Mouse (Mus musculus): Measurements from ENCODE around the gene Copg1. TPM values are rescaled to one million over a fixed set of nuclear protein-coding genes. Genes with fewer than 3 reads are reported as not detected.

Copg1 gene
- polyA plus RNA-seq, 1 experiment = 69.3 TPM

DNA sequence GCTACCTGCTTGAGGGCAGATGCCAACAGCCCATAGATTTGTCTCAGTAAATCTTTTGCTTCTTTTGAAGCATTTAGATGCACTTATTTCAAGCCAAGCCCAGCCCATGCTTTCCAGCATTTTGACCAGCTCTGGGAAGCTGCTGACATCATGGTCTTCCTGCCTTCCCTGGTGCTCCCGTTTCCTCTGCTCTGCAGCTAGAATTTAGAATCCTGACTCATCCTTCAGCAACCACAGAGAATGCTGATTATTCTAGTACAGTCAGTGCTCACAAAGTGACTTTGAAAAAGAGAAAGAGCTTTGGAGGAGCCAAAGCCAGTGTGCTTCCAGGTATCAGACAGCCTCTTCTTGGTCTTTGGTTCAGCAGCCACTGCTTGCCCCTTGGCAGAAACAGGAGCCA lies 30.5 kb upstream of the Copg1 start:
- Histone ChIP-seq H3K4me1 (replicated peaks; ENCODE audit: control insufficient read depth, insufficient read depth, low read length) (no peaks in the 10 kb centered on the region), H3K4me3 (ENCODE audit: control insufficient read depth, insufficient read depth, low read length) (no peak overlapping the region), H3K36me3 (ENCODE audit: control insufficient read depth, insufficient read depth, low read length) (no peaks in the 10 kb centered on the region), H3K27me3 (ENCODE audit: control insufficient read depth, insufficient read depth, low read length) (no peaks in the 10 kb centered on the region), H3K27ac (ENCODE audit: control insufficient read depth, insufficient read depth, low read length) (no peak overlapping the region)
- WGBS = 71% methylated on average over 1 of the region's 1 CpGs
- no peak for DNase-seq
- TF ChIP-seq CTCF (IDR thresholded peaks at IDR 0.05; ENCODE audit: borderline replicate concordance, control insufficient read depth, extremely low read depth, insufficient read depth, low read length, poor library complexity) (no peak), POLR2A (IDR thresholded peaks at IDR 0.05; ENCODE audit: control insufficient read depth, extremely low read depth, insufficient read depth, low read length, poor library complexity) (no peak)

GRCm38 (mm10) chr6:87866211-87866610 lies 21.4 kb upstream of the Copg1 start:
- DNase-seq = no peak
- 94% methylated on average over 6 of the region's 6 CpGs for WGBS
- no peaks in the 10 kb centered on the region for H3K4me1 ChIP-seq (replicated peaks; ENCODE audit: control insufficient read depth, insufficient read depth, low read length)

GRCm38 (mm10) chr6:87867256-87867655 lies 20.4 kb upstream of the Copg1 start:
- Histone ChIP-seq H3K4me3 (ENCODE audit: control insufficient read depth, insufficient read depth, low read length) (no peak overlapping the region), H3K4me1 (replicated peaks; ENCODE audit: control insufficient read depth, insufficient read depth, low read length) (no peaks in the 10 kb centered on the region), H3K27me3 (ENCODE audit: control insufficient read depth, insufficient read depth, low read length) (no peaks in the 10 kb centered on the region), H3K27ac (ENCODE audit: control insufficient read depth, insufficient read depth, low read length) (no peak overlapping the region), H3K36me3 (ENCODE audit: control insufficient read depth, insufficient read depth, low read length) (no peaks in the 10 kb centered on the region)
- WGBS = 68% methylated on average over 2 of the region's 2 CpGs
- no peak for TF ChIP-seq POLR2A (IDR thresholded peaks at IDR 0.05; ENCODE audit: control insufficient read depth, extremely low read depth, insufficient read depth, low read length, poor library complexity)
- no peak for TF ChIP-seq CTCF (IDR thresholded peaks at IDR 0.05; ENCODE audit: borderline replicate concordance, control insufficient read depth, extremely low read depth, insufficient read depth, low read length, poor library complexity)
- no peak for DNase-seq

More at GRCm38 (mm10) chr6:87866211-87866610, 21.4 kb upstream of the Copg1 start:
- TF ChIP-seq CTCF (IDR thresholded peaks at IDR 0.05; ENCODE audit: borderline replicate concordance, control insufficient read depth, extremely low read depth, insufficient read depth, low read length, poor library complexity) = no peak
- no peak for TF ChIP-seq POLR2A (IDR thresholded peaks at IDR 0.05; ENCODE audit: control insufficient read depth, extremely low read depth, insufficient read depth, low read length, poor library complexity)
- Histone ChIP-seq H3K36me3 (ENCODE audit: control insufficient read depth, insufficient read depth, low read length) (no peaks in the 10 kb centered on the region), H3K27me3 (ENCODE audit: control insufficient read depth, insufficient read depth, low read length) (no peaks in the 10 kb centered on the region), H3K4me3 (ENCODE audit: control insufficient read depth, insufficient read depth, low read length) (no peak overlapping the region), H3K27ac (ENCODE audit: control insufficient read depth, insufficient read depth, low read length) (no peak overlapping the region)

DNA sequence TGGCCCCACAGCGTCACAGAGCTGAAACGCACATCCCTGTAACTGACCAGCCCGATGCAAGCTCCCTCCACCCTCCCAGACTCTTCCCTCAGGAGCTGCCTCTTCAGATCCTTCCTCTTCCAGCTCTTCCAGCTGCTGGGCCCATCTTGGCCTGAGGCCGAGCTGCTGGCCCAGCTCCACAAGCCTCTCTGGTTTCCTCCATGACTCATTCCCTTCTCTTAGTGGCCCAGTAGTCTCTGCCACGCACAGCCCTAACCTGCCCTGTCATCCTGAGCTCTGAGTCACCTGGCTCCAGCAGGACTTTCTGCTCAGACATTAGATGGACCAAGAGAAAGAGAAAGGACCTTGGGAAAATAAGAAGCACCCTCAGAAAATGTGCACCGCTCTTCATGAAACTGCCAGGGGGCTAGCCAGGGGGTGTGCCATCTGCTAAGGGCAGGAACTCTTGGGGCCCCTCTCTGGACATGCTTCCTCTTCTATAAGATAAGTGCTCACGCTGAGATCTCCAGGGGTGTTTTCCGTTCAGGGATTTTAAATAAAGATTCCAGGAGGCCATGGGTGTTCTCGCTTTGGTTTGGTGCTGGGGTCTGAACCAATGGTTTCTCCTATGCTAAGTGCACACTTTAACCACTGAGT lies 18.6 kb upstream of the Copg1 start:
- Histone ChIP-seq H3K27ac (ENCODE audit: control insufficient read depth, insufficient read depth, low read length) (peak overlapping the region; percentile 19; the same call in 1 of the 2 replicates), H3K4me1 (replicated peaks; ENCODE audit: control insufficient read depth, insufficient read depth, low read length) (no peaks in the 10 kb centered on the region), H3K4me3 (ENCODE audit: control insufficient read depth, insufficient read depth, low read length) (no peak overlapping the region), H3K27me3 (ENCODE audit: control insufficient read depth, insufficient read depth, low read length) (no peaks in the 10 kb centered on the region), H3K36me3 (ENCODE audit: control insufficient read depth, insufficient read depth, low read length) (no peaks in the 10 kb centered on the region)
- no peak for TF ChIP-seq POLR2A (IDR thresholded peaks at IDR 0.05; ENCODE audit: control insufficient read depth, extremely low read depth, insufficient read depth, low read length, poor library complexity)
- no peak for TF ChIP-seq CTCF (IDR thresholded peaks at IDR 0.05; ENCODE audit: borderline replicate concordance, control insufficient read depth, extremely low read depth, insufficient read depth, low read length, poor library complexity)
- no peak for DNase-seq
- WGBS = 73% methylated on average over 9 of the region's 9 CpGs

DNA sequence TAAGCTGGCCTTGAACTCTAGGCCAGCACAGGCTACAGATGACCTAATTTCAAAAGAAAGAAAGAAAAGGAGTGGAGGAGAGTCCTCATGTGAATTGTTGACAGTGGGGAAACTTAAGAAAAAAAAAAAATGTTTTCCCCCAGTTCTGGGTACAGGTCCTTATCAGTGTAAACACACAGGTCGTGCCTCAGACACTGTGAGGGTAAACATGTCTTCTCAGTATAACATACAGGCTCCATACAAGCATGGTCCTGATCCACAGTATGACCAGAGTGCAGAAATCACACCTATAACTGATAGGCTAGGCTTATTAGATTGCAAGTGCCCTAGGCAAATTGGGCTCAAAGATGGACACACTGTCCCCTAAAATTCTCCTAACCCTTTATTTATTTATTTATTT lies 17.2 kb upstream of the Copg1 start:
- no peak for DNase-seq
- Histone ChIP-seq H3K4me1 (replicated peaks; ENCODE audit: control insufficient read depth, insufficient read depth, low read length) (no peaks in the 10 kb centered on the region), H3K36me3 (ENCODE audit: control insufficient read depth, insufficient read depth, low read length) (no peaks in the 10 kb centered on the region), H3K4me3 (ENCODE audit: control insufficient read depth, insufficient read depth, low read length) (no peak overlapping the region), H3K27ac (ENCODE audit: control insufficient read depth, insufficient read depth, low read length) (no peak overlapping the region), H3K27me3 (ENCODE audit: control insufficient read depth, insufficient read depth, low read length) (no peaks in the 10 kb centered on the region)
- 73% methylated on average over 1 of the region's 1 CpGs for WGBS
- TF ChIP-seq POLR2A (IDR thresholded peaks at IDR 0.05; ENCODE audit: control insufficient read depth, extremely low read depth, insufficient read depth, low read length, poor library complexity) (no peak), CTCF (IDR thresholded peaks at IDR 0.05; ENCODE audit: borderline replicate concordance, control insufficient read depth, extremely low read depth, insufficient read depth, low read length, poor library complexity) (no peak)

- DNase-seq = no peak
Measured at GRCm38 (mm10) chr6:87871240-87871639, 16.4 kb upstream of the Copg1 start.

More at GRCm38 (mm10) chr6:87871240-87871639, 16.4 kb upstream of the Copg1 start:
- no peaks in the 10 kb centered on the region for H3K36me3 ChIP-seq (ENCODE audit: control insufficient read depth, insufficient read depth, low read length)
- peaks cover under 1% of the 10 kb centered on the region; the same call in 1 of the 2 replicates for H3K4me1 ChIP-seq (replicated peaks; ENCODE audit: control insufficient read depth, insufficient read depth, low read length)
- no peaks in the 10 kb centered on the region for H3K27me3 ChIP-seq (ENCODE audit: control insufficient read depth, insufficient read depth, low read length)
- H3K27ac ChIP-seq (ENCODE audit: control insufficient read depth, insufficient read depth, low read length) = no peak overlapping the region
- no peak overlapping the region for H3K4me3 ChIP-seq (ENCODE audit: control insufficient read depth, insufficient read depth, low read length)
- 98% methylated on average over 7 of the region's 7 CpGs for WGBS
- TF ChIP-seq POLR2A (IDR thresholded peaks at IDR 0.05; ENCODE audit: control insufficient read depth, extremely low read depth, insufficient read depth, low read length, poor library complexity) (no peak), CTCF (IDR thresholded peaks at IDR 0.05; ENCODE audit: borderline replicate concordance, control insufficient read depth, extremely low read depth, insufficient read depth, low read length, poor library complexity) (no peak)
